Mouse (Mus musculus): Measurements from ENCODE around the gene Gm21987. TPM values are rescaled to one million over a fixed set of nuclear protein-coding genes. Genes with fewer than 3 reads are reported as not detected.

The Gm21987 gene
- polyA plus RNA-seq, 1 experiment from 2014 or later, result not detected

- DNase-seq (ENCODE audit: extremely low spot score, low spot score), result no peak
- Histone ChIP-seq H3K27ac (no peak overlapping the region), H3K27me3 (ENCODE audit: poor library complexity, severe bottlenecking) (no peaks in the 10 kb centered on the region), H3K9me3 (no peaks in the 10 kb centered on the region), H3K4me1 (0 out of 2 replicates have a peak, but pooled peaks cover 3% of the 10 kb centered on the region), H3K36me3 (replicated peaks) (no peaks in the 10 kb centered on the region), H3K4me3 (no peak overlapping the region)
- 38% methylated on average over 5 of the region's 5 CpGs for whole genome bisulfite sequencing
Measured at GRCm38 (mm10) chr16:38407584-38407983, 60.7 kb downstream of the Gm21987 start.

GRCm38 (mm10) chr16:38408416-38408815 is 61.6 kb downstream of the Gm21987 start:
- 89% methylated on average over 8 of the region's 8 CpGs for WGBS
- Histone ChIP-seq H3K4me1 (0 out of 2 replicates have a peak, but pooled peaks cover 3% of the 10 kb centered on the region), H3K27me3 (ENCODE audit: poor library complexity, severe bottlenecking) (no peaks in the 10 kb centered on the region), H3K36me3 (replicated peaks) (no peaks in the 10 kb centered on the region), H3K9me3 (no peaks in the 10 kb centered on the region), H3K27ac (no peak overlapping the region), H3K4me3 (no peak overlapping the region)
- DNase-seq (ENCODE audit: extremely low spot score, low spot score), result no peak

Other genes starting within 250 kb of the Gm21987 start
- gene Nr1i2, start 52.2 kb upstream of the Gm21987 start, polyA plus RNA-seq (2016; fragmentation: Nextera tagmentation; extraction: Ambion mirVana), result not detected in 2 replicates
- 0.31 and 0.36 TPM in 2 replicates for gene Maats1, start 4.9 kb upstream of the Gm21987 start, polyA plus RNA-seq (2016; fragmentation: Nextera tagmentation; extraction: Ambion mirVana)
- gene Cox17, start within 50 bp of the Gm21987 start, polyA plus RNA-seq (2016; fragmentation: Nextera tagmentation; extraction: Ambion mirVana), result 134 TPM in 2 replicates
- 0.63 and 0.73 TPM in 2 replicates for gene Popdc2, start 15.2 kb downstream of the Gm21987 start, polyA plus RNA-seq (2016; fragmentation: Nextera tagmentation; extraction: Ambion mirVana)
- gene Pla1a, start 86.1 kb downstream of the Gm21987 start, polyA plus RNA-seq (2016; fragmentation: Nextera tagmentation; extraction: Ambion mirVana), result not detected in 2 replicates
- 149 and 153 TPM in 2 replicates for gene Adprh, start 105.7 kb downstream of the Gm21987 start, polyA plus RNA-seq (2016; fragmentation: Nextera tagmentation; extraction: Ambion mirVana)
- 0.32 and 0.61 TPM in 2 replicates for gene Cd80, start 108.5 kb downstream of the Gm21987 start, polyA plus RNA-seq (2016; fragmentation: Nextera tagmentation; extraction: Ambion mirVana)
- gene Timmdc1, start 175.6 kb downstream of the Gm21987 start, polyA plus RNA-seq (2016; fragmentation: Nextera tagmentation; extraction: Ambion mirVana), result 33.1 and 36.7 TPM in 2 replicates
- gene Poglut1, start 203.2 kb downstream of the Gm21987 start, polyA plus RNA-seq (2016; fragmentation: Nextera tagmentation; extraction: Ambion mirVana), result 69.8 and 72.2 TPM in 2 replicates
- gene Tmem39a, start 211.7 kb downstream of the Gm21987 start, polyA plus RNA-seq (2016; fragmentation: Nextera tagmentation; extraction: Ambion mirVana), result 75.5 and 86.3 TPM in 2 replicates